Mouse (Mus musculus): ENCODE measurements around the gene Insig2. TPM values are rescaled to one million over a fixed set of nuclear protein-coding genes. Genes with fewer than 3 reads are reported as not detected.

The Insig2 gene
- polyA plus RNA-seq, 1 experiment from 2014 or later = 41.1 TPM

- no peaks in the 10 kb centered on the region for H3K4me1 ChIP-seq (replicated peaks)
- no peak overlapping the region for H3K9ac ChIP-seq
- H3K4me3 ChIP-seq = no peak overlapping the region
- no peak overlapping the region for H3K4me2 ChIP-seq
- WGBS = 62% methylated on average over 3 of the region's 3 CpGs
- no peak for ATAC-seq (replicated peaks; ENCODE audit: insufficient number of reproducible peaks, insufficient read depth, low FRiP score, low read depth)
- H3K36me3 ChIP-seq = no peaks in the 10 kb centered on the region
- H3K27ac ChIP-seq = no peak overlapping the region
- H3K9me3 ChIP-seq (replicated peaks) = no peaks in the 10 kb centered on the region
- no peaks in the 10 kb centered on the region for H3K27me3 ChIP-seq
Measured at GRCm38 (mm10) chr1:121278370-121278769, 54.0 kb downstream of the Insig2 start.

DNA sequence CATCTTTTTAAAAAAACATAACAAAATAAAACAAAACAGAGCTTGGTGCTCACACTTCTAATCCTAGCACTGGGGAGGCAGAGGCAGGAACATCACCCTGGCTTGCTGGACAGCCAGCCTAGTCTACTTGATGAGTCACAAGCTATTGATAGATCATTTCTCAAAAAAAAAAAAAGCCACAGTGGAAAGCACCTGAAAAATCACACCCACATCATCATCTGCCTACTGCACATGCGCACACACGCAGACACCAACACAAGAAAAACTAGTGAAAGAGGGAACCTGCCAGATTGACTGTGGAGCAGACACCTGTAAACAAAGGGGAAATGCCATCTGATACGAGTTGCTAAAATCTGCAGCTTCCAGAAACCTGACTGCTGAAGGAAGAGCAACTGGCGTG is 54.9 kb downstream of the Insig2 start:
- no peak overlapping the region for H3K9ac ChIP-seq
- H3K4me1 ChIP-seq (replicated peaks) = no peaks in the 10 kb centered on the region
- no peaks in the 10 kb centered on the region for H3K36me3 ChIP-seq
- WGBS = 84% methylated on average over 4 of the region's 4 CpGs
- no peaks in the 10 kb centered on the region for H3K27me3 ChIP-seq
- no peak overlapping the region for H3K27ac ChIP-seq
- ATAC-seq (replicated peaks; ENCODE audit: insufficient number of reproducible peaks, insufficient read depth, low FRiP score, low read depth) = no peak
- H3K4me3 ChIP-seq = no peak overlapping the region
- H3K4me2 ChIP-seq = no peak overlapping the region
- no peaks in the 10 kb centered on the region for H3K9me3 ChIP-seq (replicated peaks)

DNA sequence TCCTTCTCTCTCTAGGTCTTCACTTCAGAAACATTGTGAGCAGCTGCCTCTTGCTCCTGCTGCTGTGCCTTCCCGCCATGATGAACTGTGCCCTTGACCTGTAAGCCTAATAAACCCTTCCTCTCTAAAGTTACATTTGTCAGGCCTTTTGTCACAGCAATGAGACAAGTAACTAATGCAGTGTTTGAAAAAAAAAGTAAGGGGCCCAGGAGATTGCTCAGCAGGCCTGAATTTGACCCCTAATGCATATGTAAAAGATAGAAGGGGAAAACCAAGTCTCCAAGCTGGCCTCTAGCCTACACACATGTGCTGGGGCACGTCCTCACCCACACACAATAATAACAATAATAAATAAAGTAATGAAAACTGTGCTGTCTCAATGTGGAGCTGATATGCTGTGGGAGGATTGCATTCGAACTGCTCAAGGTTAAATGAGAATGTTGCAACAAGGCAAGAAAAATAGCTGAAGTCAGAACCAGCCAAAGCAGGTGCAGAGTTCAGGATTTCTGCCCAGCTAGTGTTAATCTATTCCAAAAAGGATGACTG is 56.4 kb downstream of the Insig2 start:
- no peak for ATAC-seq (replicated peaks; ENCODE audit: insufficient number of reproducible peaks, insufficient read depth, low FRiP score, low read depth)
- H3K9me3 ChIP-seq (replicated peaks) = no peaks in the 10 kb centered on the region
- H3K27me3 ChIP-seq = no peaks in the 10 kb centered on the region
- H3K4me3 ChIP-seq = no peak overlapping the region
- no peaks in the 10 kb centered on the region for H3K36me3 ChIP-seq
- H3K4me2 ChIP-seq = no peak overlapping the region
- WGBS = 64% methylated on average over 3 of the region's 3 CpGs
- no peak overlapping the region for H3K27ac ChIP-seq
- H3K4me1 ChIP-seq (replicated peaks) = no peaks in the 10 kb centered on the region
- H3K9ac ChIP-seq = no peak overlapping the region

DNA sequence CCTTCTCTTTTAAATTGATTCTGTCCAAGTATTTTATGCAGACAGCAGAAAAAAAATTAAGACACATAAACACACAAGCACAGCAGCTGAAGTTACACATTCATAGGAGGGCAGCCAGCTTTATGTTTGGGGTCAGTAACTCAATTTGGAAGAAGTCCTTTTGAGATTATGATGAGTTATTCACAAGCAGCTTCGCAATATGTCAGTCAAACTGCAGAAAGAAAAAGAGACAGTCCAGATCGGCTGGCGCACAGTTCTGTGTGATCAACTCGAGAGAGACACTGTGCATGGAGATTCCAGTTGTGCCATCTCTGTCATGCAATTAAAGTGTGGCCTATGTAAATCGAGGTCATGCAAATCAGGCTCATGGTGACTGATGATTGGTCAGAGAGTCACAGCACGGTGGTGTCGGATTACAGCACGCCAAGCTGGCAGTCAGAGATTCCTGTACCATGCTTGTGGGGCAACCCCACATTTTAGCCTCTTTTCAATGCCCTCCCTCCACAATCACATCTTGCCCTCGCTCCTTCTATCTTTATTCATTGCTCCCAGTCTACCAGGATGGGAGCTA is 72.1 kb downstream of the Insig2 start:
- H3K4me2 ChIP-seq = no peak overlapping the region
- no peak for ATAC-seq (replicated peaks; ENCODE audit: insufficient number of reproducible peaks, insufficient read depth, low FRiP score, low read depth)
- no peak overlapping the region for H3K9ac ChIP-seq
- 60% methylated on average over 9 of the region's 9 CpGs for WGBS
- H3K36me3 ChIP-seq = no peaks in the 10 kb centered on the region
- H3K4me1 ChIP-seq (replicated peaks) = no peaks in the 10 kb centered on the region
- H3K27ac ChIP-seq = no peak overlapping the region
- H3K4me3 ChIP-seq = no peak overlapping the region
- no peaks in the 10 kb centered on the region for H3K9me3 ChIP-seq (replicated peaks)
- H3K27me3 ChIP-seq = no peaks in the 10 kb centered on the region

Other genes with a start within 250 kb of the Insig2 start
- 6.4 and 7.6 TPM in 2 replicates for gene Ccdc93, start 98.5 kb upstream of the Insig2 start, polyA plus RNA-seq (2015; fragmentation: Nextera tagmentation; extraction: Ambion mirVana)
- 0.06 TPM in 1 of 2 replicates, not detected in the other for gene Htr5b, start 195.9 kb upstream of the Insig2 start, polyA plus RNA-seq (2015; fragmentation: Nextera tagmentation; extraction: Ambion mirVana)
- gene Ddx18, start 235.4 kb upstream of the Insig2 start, polyA plus RNA-seq (2015; fragmentation: Nextera tagmentation; extraction: Ambion mirVana) = 26.5 and 31.8 TPM in 2 replicates

Measured in heart, embryonic 15.5 days (tissue).